Mouse (Mus musculus): ENCODE results near the gene Fbxo22.
"Not testable (repeated sequence)": the region's sequence is repeated elsewhere in the genome, so short reads cannot be mapped to it uniquely, and the experiment has no call there.

Fbxo22 gene

DNA sequence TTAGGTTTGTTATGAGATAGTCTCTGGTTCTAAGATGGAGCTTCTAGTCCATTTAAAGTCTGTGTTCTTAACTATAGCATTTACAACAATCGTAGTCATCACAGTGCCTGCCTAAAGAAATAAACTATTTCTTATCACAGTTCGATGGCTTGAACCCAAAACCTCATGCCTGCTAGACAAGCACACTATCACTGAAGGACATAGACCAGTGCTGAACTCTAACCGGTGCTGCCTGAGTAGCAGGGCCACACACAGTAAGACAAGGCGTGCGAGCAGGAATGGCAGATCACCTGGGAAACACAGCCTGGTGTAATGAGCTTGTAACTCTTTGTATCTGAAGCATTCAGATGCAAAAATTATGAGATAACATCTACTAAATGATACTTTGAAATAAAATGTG lies 32.1 kb downstream of the Fbxo22 start:
- DNase-seq, result no peak

DNA sequence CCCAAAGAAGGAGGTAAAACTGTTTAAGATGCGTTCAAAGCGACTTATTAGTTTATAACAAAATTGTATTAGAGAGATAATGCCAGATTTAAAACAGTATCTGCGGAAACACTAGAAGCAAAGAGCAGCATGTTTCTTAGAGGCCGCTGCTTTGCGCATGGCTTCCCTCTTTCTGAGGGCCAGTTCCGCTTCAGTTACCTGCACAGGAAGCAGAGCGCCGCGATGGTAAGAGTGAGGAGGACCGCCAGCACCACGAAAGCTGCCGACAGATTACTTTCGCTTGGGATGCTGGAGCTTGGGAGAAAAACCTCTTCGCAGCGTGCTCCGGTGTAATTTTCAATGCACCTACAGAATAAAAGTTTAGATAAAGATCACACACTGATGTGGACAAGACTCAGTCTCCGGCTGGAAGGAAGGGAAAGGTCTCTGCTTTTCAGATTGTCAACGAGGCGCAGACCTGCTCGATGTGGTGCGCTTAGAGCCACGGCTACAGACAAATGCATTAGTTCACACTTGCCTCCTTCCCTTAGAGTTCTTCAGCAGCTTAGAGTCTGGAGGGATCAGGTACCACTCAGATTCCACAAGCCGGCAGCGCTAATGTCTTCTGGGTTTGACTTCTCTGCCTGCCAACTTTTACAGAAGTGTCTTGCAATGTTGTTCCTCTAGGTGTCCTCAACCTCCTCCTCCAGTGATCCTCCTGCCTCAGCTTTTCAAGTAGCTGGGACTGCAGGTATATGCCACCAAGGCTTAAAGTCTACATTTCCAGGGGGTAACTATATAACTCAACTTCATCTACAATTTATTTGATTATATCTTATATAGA lies 33.3 kb downstream of the Fbxo22 start:
- no peak for DNase-seq

DNA sequence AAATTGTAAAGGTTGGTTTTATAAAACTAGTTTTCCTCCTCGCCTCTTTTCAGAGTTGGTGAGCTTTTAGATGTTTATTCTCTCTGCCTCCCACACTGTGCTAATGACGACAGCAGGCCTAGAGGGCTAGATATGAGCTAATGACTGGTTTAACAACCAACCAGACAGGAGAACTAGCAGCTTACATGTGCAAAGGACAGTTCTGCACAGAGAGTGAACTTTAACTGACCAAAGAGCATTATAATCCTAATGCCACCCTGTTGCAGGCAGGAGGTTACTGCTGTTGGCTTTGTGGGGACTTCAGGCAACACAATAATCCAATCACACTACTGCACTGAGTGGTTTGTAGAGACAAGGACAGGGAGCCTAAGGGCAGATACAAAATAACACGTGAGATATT lies 34.6 kb downstream of the Fbxo22 start:
- no peak for DNase-seq

DNA sequence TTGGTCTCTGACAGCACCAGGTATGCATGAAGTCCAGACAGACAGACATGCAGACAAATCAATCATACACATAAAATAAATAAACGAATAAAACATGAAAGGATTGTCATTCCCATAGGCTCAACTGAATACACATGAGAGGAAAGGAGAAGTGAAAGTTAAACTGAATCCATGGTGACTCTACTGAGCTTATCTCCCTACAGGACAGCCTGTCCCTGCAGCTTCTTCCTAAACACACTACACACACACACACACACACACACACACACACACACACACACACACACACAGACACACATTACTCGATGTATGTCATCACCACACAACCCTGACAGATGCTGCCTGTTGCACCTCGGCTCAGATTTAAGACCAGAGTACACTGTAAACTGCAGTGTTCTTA lies 35.4 kb downstream of the Fbxo22 start:
- no peak for DNase-seq

DNA sequence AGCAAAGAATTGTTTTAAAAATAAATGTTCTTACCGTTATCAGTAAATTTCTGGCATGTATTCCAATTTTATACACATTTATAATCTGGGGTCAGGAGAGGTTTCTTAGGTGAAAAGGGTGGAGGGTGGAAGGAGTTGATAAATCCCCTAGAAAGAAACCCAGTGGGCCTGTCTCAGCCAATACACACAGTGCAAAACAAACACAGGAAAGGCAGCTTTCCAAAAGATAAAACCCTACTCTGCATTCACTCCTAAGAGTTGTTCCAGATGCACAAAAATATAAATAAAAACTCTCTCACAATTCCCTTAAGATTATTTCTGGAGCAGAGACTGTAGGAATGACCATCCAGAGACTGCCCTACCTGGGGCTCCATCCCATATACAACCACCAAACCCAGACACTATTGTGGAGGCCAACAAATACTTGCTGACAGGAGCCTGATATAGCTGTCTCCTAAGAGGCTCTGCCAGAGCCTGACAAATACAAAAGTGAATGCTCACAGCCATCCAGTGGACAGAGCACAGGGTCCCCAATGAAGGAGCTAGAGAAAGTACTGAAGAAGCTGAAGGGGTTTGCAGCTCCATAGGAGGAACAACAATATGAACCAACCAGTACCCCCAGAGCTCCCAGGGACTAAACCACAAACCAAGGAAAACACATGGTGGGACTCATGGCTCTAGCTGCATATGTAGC lies 36.5 kb downstream of the Fbxo22 start:
- not testable (repeated sequence) for DNase-seq

DNA sequence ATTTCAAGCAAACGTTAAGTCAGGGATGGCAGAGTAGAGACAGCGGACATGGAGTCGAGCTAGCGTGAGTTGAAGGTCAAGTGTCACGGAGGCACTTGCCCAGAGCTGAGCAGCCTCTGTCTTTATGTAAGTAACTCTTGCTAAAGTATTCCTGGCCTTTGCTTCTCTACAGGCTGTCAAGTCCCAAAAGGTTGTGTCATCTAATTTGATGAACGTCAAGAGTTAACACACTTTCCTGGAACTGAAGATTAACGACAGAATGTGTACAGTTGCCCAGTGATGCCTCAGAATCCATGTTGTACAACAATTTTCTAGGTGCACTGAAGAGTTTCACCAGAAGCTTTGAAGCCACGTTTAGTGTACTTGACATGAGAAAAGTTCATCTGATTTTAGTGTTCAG lies 37.7 kb downstream of the Fbxo22 start:
- no peak for DNase-seq

DNA sequence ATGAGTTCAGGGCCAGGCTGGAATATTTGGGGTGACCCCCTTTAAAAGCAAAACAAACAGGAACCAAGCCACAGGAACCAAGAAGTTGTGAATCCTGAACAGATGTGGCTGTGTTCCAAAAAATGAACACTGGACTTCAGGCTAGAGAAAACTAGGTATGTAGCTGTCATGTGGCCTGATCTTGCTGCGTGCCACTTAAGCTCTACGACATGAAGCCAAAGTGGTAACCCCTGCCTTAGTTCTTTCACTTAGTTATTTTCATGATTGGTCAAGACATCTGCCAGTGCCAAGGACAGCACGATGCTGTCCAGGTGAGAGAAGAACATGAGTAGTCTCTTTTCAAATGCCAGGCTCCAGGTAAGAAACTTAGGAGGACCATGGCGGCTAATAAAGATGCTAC lies 38.2 kb downstream of the Fbxo22 start:
- DNase-seq, result no peak

DNA sequence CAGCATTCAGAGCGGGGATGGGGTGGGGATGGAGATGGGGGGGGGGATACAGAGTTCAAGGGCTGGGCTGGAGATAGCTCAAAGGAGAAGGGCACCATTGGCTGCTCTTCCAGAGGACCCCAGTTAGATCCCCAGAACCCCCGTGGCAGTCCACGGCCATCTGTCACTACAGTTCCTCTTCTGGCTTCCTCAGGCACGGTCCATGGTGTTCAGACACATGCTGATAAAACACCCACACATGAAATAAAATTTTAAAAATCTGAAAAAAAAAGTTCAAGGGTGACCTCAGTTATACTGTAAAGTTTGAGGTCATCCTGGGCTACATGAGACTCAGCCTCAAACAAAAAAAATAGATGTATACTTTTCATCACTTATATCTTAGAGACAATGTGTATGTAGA lies 39.7 kb downstream of the Fbxo22 start:
- DNase-seq, result no peak

DNA sequence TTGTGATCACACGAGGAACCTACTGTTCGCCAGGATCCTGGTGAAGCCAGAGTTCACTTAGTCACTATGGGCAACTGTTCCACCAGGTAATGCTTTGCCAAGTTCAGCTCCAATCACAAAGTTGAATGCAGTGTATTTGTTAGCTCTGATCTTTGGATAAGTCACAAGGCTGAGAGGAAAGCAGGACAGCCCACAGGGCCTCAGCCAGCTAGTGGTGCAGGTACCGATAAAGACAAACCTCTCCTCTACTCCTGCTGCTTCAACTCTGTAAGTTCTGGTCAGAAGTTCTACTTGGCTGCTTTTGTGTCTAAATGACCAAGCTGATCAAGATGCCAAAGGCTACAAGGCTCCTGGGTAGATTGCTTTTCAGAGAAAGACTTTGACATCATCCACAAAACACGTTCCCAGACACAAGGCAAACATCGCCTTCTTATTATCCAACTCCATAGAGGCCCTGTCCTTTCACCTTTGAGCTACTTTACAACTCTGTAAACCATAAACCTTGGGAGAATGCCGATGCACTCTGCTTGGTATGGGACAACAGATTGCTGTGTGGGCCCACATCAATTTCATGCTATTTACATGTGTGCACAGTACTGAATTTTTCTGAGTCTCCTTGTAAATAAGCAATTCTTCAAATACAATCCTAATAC lies 42.0 kb downstream of the Fbxo22 start:
- no peak for DNase-seq

DNA sequence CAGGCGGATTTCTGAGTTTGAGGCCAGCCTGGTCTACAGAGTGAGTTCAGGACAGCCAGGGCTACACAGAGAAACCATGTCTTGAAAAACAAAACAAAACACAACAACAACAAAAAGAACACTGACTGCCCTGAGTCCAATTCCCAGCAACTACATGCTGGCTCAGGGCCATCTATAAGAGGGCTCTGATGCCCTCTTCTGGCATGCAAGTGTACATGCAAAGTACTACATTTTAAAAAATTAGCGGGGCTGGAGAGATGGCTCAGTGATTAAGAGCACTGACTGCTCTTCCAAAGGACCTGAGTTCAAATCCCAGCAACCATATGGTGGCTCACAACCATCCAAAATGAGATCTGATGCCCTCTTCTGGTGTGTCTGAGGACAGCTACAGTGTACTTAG lies 43.4 kb downstream of the Fbxo22 start:
- not testable (repeated sequence) for DNase-seq

DNA sequence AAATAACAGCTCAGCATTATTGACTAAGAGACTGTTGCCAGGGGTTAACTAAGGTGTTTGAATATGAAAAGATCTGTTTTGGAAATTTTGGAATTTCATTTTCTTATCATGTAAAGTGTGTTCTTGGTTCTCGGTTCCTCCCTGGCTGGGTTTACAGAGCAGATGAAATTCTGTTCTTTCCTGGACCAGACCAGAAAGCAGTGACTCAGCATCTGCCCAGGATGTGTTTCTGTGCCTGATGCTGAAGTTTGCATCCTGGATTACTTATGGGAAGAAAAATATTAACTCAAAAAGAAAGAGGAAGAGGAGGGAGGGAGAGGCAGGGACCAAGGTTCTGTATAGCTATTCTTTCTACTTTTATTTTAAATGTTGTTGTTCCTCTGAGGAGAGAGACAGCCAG lies 45.1 kb downstream of the Fbxo22 start:
- no peak for DNase-seq

DNA sequence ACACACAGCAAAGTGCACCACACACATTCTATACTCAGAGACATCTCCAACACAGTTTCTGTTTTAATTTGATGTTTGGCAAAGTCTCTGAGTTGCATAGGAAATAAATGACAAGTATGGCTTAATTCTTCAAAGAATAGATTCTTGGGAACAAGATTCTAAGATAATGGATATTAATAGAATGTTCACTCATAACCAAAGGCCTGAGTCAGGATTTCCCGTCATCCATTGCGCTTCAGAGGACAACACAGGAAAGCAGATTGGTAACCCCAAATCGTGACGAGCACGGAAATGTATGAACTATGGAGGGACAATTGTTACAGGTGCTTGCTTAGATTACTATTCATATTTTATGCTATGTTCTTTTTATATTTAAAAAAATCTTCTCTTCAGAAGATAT lies 46.3 kb downstream of the Fbxo22 start:
- no peak for DNase-seq

DNA sequence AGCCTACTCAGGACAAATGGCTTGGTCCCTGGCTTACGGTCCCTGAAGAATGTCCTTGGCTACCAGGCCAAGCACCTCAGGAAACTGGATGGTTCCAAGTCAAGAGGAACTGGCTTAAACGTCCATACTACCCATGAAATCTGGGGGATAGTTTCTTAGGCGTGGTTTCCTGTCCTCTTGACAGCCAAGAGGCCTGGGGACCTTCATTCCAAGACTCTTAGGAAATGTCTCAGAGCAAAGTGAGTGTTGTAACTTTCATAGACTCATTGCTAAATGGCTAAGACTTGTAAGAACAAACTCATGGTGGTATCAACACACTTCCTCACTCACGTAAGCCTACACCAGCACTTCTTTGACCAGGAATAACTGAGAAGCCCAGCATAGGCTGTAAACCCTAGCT lies 46.9 kb downstream of the Fbxo22 start:
- DNase-seq, result no peak

DNA sequence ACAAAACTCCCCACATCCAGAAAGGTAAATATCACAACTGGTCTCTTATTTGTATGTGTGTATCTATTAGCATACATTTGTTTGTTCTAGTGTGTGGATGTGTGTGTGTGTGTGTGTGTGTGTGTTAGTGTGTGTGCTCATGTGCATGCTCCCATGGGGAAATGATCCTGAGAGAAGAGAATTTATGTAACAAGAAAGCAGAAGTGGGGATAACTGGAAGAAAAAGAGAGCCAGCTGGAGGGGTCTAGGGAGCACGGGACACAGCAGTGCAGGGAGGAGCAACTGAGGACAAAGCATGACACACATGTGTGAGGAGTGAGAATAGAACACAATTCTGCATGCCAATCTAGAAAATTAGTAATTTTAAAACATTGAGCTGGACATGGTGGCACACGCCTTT lies 48.4 kb downstream of the Fbxo22 start:
- DNase-seq, result no peak

DNA sequence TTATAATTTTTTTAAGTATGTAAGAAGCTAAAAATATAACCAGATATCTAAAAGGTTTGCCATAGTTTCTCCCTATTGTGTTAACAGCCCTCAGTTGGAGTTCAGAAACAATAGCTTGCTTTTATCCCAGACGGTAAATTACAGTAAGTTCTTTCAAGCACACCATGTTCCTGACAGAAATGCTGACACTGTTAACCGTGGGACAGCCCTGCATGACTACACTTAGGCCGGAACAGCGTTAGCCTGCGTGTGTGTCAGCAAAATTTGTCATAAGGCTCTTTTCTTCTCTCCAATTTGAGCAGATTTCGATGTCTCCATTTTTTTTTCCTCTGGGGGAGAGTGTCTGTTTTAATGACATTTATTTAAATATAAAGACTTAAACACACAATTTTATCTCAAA lies 51.0 kb downstream of the Fbxo22 start:
- no peak for DNase-seq

DNA sequence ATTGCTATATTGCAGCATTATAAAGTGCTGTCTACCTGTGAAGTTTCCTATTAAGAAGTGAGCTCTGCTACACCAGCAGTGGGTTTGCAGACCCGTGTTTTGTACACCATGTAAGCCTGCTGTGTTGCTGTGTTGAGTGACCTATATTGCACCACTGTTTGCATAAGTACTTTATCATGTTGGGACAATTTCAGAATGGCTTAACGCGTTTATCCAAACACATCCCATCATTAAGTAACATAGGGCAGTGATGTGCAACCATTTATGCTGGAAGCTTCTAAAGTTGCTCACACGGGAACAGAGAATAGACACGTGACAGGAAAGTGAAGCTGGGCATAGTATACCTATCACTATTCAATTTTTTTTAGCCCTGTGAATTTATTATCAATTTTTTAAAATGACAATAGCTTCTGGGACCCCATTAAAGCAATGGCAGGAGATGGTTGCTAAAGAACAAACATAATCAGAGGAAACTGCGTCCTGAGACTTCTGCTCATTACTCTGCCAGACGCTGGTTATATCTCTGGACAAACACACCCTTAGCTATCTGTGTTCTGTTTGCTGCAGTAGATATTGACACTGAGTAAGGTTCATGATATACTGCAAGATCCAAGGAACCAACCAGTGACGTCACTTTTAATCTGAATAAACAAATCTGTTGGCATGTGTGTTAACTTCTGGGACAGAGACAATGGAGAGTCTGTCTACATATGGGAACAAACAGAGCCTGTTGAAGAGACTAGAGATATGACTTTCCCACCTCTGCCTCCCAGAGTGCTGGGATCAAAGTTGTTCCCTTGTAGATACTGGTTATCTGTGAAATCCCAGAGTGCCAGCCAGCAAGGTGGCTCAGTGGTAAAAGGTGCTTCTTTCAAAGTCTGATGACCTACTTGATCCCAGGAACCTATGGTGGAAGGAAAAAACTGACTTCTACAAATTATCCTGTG lies 55.9 kb downstream of the Fbxo22 start:
- DNase-seq, result no peak

DNA sequence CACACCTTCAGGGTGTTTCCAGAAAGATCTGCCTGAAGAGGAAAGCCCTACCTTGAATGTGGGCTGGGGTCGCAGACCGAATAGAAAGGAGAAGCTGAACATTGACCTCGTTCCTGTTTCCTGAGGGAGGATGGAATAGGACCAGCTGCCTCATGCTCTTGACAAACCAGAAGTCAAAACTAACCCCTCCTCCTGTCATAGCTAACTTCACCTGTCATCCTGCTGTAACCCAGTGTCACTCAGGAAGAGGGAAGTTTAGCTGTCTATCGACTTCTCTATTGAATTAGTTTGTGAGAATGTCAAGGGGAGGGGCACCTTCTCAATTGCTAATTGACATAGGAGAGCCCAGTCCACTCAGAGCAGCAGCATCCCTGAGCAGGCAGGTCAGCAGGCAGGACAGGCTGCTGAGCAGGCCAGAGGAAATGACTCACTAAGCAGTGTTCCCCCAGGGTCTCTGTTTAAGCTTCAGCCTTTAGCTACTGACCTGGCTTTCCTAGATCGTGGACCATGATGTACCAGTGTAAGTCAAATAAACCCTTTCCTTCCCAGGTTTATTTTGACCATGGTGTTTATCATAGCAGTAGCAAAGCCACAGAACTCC lies 63.3 kb downstream of the Fbxo22 start:
- peak; percentile 38 for DNase-seq

DNA sequence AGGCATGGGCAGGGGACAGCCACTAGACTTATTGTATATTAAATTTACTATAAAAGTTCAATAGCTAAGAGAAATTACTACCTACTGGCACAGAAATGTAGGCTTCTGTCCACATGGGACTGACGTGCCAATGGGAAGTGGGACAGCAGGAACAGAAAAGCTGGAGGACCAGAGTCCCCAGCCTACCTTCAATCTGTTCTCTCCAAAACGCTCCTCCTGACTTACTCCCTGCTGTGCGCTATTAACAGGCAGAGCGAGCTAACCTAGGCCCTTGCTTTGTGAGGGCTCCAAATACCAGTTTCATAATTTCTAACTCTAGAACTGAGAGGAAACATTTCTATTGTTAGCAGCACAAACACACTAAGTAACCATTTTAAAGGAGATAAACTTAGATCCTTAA lies 65.2 kb downstream of the Fbxo22 start:
- DNase-seq, result peak; percentile 92
